In the genomic region with DNA sequence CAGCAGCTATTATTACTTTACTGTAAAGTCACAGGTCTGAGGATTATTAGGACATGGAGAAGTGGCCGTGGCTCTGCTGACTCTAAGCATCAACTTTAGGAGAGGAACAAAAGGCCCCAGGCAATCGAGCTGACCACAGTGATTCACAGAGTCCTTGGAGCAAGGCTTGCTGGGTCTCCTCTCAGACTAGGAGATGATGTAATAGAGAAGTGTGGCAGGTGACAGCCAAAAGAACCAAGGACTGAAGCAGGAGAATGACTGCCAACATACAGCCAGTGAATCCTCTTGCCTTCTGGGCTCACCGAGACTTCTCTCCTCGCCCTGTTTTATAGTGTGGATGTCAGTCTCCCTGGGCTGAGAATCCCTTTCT, we compare ENCODE assay signal across 22 mouse cellular contexts.
DNase-seq lines count a peak whose midpoint lies in the region; ATAC-seq lines count a peak whose summit lies in the region.
"Had no signal": no experiment of that assay in that cellular context is flagged by ENCODE, and none has a peak within 500 bp of the region (broad histone marks: within the 10 kb centered on the region; RNA-seq: fewer than 3 reads in every experiment).

No protein-coding gene starts in this region.

- no peak overlapping the region for H3K9ac ChIP-seq in kidney, embryonic 15.5 days
- H3K9ac ChIP-seq: forebrain, embryonic 13.5 days; forebrain, postnatal 0 days; heart, embryonic 13.5 days; hindbrain, embryonic 12.5 days had no signal

- H3K27me3 ChIP-seq in kidney, embryonic 15.5 days = no peaks in the 10 kb centered on the region
- no peaks in the 10 kb centered on the region for H3K27me3 ChIP-seq in hindbrain, embryonic 10.5 days (ENCODE audit: insufficient read depth, poor library complexity, severe bottlenecking)
- H3K27me3 ChIP-seq: forebrain, embryonic 13.5 days; heart, embryonic 13.5 days; hindbrain, embryonic 12.5 days; Patski had no signal

- ATAC-seq in kidney, embryonic 15.5 days (replicated peaks; ENCODE audit: low FRiP score) = no peak
- ATAC-seq: activated CD4-positive, CD25-positive, alpha-beta regulatory T cell, adult 4 months; forebrain, embryonic 13.5 days; forebrain, postnatal 0 days; hindbrain, embryonic 16.5 days; Patski had no signal

- H3K27ac ChIP-seq in kidney, embryonic 15.5 days = 0 out of 2 replicates have a peak overlapping the region, but pooled peaks have one; percentile 52
- H3K27ac ChIP-seq in hindbrain, embryonic 10.5 days = no peak overlapping the region
- H3K27ac ChIP-seq: forebrain, embryonic 13.5 days; gastrocnemius, adult 2 months; heart, embryonic 13.5 days; hindbrain, embryonic 12.5 days had no signal

- no peak overlapping the region for H3K4me2 ChIP-seq in kidney, embryonic 15.5 days
- H3K4me2 ChIP-seq: forebrain, embryonic 13.5 days; heart, embryonic 13.5 days; hindbrain, embryonic 12.5 days had no signal

- H3K9me3 ChIP-seq in kidney, embryonic 15.5 days (replicated peaks) = no peaks in the 10 kb centered on the region
- H3K9me3 ChIP-seq in hindbrain, embryonic 10.5 days = no peaks in the 10 kb centered on the region
- H3K9me3 ChIP-seq: forebrain, embryonic 13.5 days; heart, embryonic 13.5 days; hindbrain, embryonic 12.5 days had no signal

- WGBS in kidney, embryonic 15.5 days = 75% methylated on average over 4 of the region's 4 CpGs
- WGBS in hindbrain, embryonic 10.5 days = 75% methylated on average over 4 of the region's 4 CpGs

- H3K4me1 ChIP-seq in kidney, embryonic 15.5 days = peaks cover 17% of the 10 kb centered on the region
- no peaks in the 10 kb centered on the region; the same call in 1 of the 2 replicates for H3K4me1 ChIP-seq in hindbrain, embryonic 10.5 days (replicated peaks)
- H3K4me1 ChIP-seq: forebrain, embryonic 13.5 days; hindbrain, embryonic 12.5 days had no signal

- H3K4me3 ChIP-seq in kidney, embryonic 15.5 days (replicated peaks) = no peak overlapping the region
- no peak overlapping the region for H3K4me3 ChIP-seq in hindbrain, embryonic 10.5 days
- H3K4me3 ChIP-seq: forebrain, embryonic 13.5 days; gastrocnemius, adult 2 months; heart, embryonic 13.5 days; hindbrain, embryonic 12.5 days had no signal

- no peaks in the 10 kb centered on the region for H3K36me3 ChIP-seq in kidney, embryonic 15.5 days
- H3K36me3 ChIP-seq in hindbrain, embryonic 10.5 days = no peaks in the 10 kb centered on the region
- H3K36me3 ChIP-seq: heart, embryonic 13.5 days; hindbrain, embryonic 12.5 days had no signal

- DNase-seq in kidney, postnatal 25 days = no peak
- peak; percentile 16 for DNase-seq in 416B (ENCODE audit: low read depth)
- peak; percentile 48 for DNase-seq in adrenal gland, adult 8-10 months
- DNase-seq in adrenal gland, postnatal 36 days = peak; percentile 17 to 54
- no peak for DNase-seq in thymus, postnatal 10 days (ENCODE audit: low spot score in 2 of 2)
- no peak for DNase-seq in hindbrain, embryonic 10.5 days (ENCODE audit: low spot score)
- DNase-seq: cerebellum, adult 18-20 months; cerebellum, adult 9-11 months; cerebellum, postnatal 36 days; forebrain, postnatal 0 days; gastrocnemius, adult 2 months; gastrocnemius, postnatal 25 days; heart, adult 11 months; heart, postnatal 36 days; kidney, adult 11 months had no signal

Comparison
In these comparisons a context has a peak if more than half of its experiments do, and no peak if none do; other contexts are left out.
1. DNase-seq: peak in 416B (single experiment), adrenal gland, adult 8-10 months (single experiment) and adrenal gland, postnatal 36 days (2 of 2); none in kidney, postnatal 25 days (0 of 2), thymus, postnatal 10 days (0 of 2) and hindbrain, embryonic 10.5 days (single experiment).